Mouse (Mus musculus) retina, adult 2 months (tissue): ENCODE measurements around the gene Auts2.

Experiments used
- DNase-seq: peaks from one replicate; pipeline ENCODE4 v3.0.0-alpha.2; 2012; ENCODE audit warnings: low read depth, low spot score

Auts2 gene

DNA sequence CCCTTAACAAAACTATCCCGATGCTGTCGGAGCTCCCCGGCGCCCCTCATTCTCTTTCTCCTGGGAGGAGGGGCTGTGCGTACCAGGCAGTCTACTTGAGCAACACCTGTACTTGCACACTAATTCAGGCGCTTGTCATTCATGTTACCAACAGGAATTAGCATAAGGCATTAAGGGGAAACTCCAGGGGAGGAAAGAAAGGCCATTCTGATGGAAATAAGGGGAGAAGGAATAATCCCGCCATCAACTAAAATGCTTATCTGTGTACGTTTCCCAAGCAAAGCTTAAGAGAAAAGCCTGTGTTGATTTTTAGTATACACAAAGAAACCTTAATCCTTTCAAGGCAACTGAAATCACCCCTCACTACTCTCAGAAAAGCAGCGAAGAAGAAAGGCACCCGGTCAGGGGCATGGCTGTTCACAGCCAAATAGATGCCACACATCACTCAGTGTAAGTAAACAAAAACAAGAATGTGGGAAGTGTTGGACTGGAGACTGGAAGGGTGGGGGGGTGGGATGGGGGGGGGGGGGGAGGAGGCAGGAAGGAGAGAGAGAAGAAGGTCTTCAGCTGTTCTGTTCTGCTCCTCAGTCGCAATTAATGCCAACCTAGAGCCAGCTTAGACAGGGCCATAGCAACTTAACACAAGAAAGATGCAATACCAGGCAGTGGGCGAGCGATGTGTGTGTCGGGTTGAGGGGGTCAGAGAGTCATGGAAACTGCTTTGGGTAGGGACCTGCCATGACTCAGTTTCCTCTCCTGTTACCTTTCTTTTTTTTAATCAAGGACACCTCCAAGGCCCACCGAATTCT lies 1011.2 kb downstream of the Auts2 start:
- DNase-seq, result no peak

DNA sequence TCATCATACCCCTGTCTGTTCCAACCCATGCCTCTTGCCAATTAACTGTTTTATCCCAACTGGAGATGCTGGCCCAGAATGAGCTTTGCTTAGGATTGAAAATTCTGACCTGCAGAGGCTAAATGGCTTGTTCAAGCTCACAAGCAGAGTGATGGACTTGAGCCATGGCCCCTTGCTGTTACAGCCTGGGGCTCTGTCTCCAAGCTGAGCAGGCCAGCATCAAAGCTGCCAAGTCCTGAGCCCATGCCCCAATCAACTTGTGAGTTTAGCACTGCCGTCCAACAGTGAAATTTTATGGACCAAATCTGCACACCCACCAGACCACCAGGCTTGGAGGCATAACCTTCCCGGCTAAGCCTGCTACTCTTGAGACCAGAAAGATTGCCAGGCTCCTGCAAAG lies 1012.3 kb downstream of the Auts2 start:
- no peak for DNase-seq

DNA sequence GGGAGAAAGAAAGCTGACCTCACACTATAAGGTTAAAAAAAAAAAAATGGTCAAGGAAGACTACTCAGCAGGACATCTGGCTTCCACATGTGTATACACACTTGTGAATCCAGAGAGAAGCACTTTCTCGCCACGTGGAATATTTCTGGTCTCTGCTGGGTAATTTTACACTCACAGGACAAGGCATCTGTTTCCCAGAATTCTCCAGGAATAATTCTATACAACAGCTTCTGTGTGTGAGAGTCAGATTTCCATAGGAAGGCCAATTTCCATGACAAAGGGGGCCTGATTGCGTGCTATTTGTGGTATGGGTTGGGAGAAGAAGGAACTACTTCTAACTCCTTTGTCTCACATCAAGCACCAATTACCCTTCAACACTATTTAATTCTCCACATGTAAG lies 1016.5 kb downstream of the Auts2 start:
- DNase-seq, result no peak

GRCm38 (mm10) chr5:131524900-131525465 lies 1018.2 kb downstream of the Auts2 start:
- no peak for DNase-seq

- no peak for DNase-seq
These were observed 1023.6 kb downstream of the Auts2 start for GRCm38 (mm10) chr5:131519560-131519959.

GRCm38 (mm10) chr5:131517677-131518076 lies 1025.5 kb downstream of the Auts2 start:
- DNase-seq, result no peak

- DNase-seq, result no peak
These were observed 1027.3 kb downstream of the Auts2 start for GRCm38 (mm10) chr5:131515707-131516407.

DNA sequence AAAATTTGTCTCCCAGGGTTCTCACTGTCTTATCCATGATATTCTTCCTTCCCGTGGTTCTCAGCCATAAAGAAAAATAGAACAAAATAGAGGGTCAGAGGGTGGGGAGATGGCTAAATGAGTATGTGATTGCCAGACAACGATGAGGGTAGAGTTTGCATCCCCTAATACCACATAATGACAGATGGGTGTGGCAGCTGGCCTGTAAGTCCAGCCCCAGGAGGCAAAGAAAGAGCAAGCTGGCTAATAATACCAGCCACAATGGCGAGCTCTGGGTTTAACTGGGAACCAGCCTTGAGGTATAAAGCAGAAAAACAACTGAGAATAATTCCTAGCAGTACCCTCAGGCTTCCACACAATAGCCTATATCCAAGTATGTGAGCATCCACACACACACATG lies 1029.4 kb downstream of the Auts2 start:
- no peak for DNase-seq

- DNase-seq, result no peak
These were observed 1030.5 kb downstream of the Auts2 start for GRCm38 (mm10) chr5:131512617-131513016.

- no peak for DNase-seq
These were observed 1032.5 kb downstream of the Auts2 start for GRCm38 (mm10) chr5:131510659-131511058.

DNA sequence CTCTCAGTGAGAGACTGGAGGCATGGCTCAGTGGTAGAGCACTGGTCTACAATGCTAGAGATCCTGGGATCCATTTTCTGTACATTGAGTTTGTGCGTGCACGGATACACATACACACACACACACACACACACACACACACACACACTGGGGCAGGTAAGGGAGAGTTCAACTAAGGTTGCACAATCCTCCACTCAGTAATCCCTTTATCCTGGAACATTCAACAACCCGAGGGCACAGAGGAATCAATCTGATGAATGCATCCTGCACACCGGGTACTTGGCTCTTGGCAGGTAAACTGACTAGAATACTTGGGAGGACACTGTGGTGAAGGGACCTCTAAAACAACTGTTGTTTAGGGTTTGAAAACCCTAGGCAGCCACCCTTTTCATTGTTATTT lies 1033.8 kb downstream of the Auts2 start:
- no peak for DNase-seq

GRCm38 (mm10) chr5:131498865-131499264 lies 1044.3 kb downstream of the Auts2 start:
- DNase-seq, result no peak

DNA sequence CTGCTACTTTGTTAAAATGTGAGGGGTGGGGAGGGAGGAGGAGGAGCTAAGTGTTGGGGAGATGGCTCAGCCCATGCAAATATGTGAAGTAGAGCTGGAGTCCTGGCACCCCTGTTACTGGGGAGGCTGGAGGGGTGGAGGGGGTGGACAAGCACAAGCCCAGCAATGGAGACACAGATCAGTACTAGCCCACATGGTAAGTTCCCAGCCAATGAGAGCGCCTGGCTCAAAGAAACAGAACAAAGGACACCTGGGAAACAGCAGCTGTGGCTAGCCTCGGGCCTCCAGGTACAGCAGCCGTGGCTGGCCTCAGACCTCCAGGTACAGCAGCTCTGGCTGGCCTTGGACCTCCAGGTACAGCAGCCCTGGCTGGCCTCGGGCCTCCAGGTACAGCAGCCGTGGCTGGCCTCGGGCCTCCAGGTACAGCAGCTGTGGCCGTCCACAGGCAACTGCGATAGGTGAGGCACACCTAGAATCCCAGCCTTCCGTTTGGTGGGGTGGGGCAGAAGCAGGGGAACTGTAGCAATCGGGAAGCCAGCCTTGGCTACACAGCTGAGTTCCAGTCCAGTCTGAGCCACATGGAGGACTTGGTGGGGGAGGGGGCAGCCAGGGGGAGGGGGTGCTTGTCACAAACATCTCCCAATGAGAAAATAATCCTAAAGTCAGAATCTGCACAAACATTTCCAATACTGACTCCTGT lies 1046.5 kb downstream of the Auts2 start:
- DNase-seq, result no peak

- no peak for DNase-seq
These were observed 1048.6 kb downstream of the Auts2 start for GRCm38 (mm10) chr5:131494564-131494963.

DNA sequence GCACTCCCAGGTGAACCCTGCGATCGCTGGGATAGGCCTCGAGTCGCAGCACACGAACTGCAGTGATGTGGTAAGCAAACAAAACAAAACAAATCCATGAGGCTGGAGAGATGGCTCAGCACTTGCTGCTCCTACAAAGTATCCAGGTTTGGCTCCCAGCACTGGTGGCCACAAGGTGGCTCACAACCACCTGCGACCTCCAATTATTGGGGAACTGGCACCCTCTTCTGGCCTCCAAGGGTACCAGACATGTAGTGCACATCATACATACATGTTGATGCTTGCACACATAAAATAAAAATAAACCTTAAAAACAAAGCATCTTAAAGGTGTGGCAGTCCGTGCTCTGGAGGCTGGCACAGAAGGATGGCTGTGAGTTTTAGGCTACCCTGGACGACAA lies 1050.6 kb downstream of the Auts2 start:
- DNase-seq, result no peak

GRCm38 (mm10) chr5:131491843-131492242 lies 1051.3 kb downstream of the Auts2 start:
- DNase-seq, result no peak

GRCm38 (mm10) chr5:131490811-131491210 lies 1052.3 kb downstream of the Auts2 start:
- DNase-seq, result no peak

DNA sequence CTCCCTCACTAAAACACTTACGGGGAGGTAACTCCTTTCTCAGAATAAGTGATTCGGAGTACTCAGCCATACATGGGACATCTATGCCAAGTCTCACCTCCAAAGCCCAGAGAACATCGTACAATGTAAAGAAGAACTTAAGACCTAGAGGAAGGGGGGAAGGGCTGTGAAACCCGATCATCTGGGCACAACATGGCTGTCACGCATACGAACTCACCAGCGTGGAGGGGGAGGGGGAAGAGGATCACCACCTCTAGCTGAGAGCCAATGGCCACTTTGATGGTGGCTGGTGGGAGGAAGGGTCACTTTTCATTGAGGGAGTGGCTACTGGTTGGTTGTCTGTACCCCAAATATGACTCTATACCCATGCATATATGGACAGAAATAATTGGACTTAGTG lies 1053.3 kb downstream of the Auts2 start:
- no peak for DNase-seq

DNA sequence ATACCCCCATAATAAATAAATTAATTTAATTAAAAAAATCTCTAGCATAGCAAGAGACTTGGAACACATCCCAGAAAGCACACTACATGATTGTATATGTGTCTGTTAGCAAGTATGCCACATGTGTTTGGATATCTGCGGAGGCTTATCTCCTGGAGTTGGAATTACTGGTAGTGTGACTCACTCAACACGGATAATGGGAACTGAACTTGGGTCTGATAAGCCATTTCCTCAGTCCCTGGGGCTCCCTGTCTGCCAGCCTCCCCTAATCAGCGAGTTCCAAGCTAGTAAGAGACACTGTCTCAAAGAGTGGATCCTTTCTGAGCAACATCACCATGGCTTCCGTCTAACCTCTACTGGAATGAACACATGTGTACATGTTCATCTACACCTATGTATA lies 1056.6 kb downstream of the Auts2 start:
- DNase-seq, result no peak

- DNase-seq, result no peak
These were observed 1067.9 kb downstream of the Auts2 start for GRCm38 (mm10) chr5:131475278-131475677.

DNA sequence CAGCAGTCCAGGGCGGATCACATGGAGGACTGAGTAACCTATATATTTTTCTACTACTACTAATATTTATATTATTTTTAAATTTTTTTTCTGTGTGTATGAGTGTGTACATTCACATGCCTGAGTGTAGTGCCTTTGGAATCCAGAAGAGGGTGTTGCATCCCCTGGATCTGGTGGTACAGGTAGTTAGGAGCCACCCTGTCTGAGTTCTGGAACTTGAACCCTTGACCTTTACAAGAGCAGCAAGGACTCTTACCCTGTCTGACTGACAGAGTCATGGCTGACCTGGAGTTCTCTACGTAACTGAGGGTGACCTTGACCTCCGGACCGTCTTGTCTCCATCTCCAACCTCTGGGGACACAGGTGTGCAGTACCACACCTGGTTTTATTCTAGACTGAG lies 1074.5 kb downstream of the Auts2 start:
- DNase-seq, result no peak

DNA sequence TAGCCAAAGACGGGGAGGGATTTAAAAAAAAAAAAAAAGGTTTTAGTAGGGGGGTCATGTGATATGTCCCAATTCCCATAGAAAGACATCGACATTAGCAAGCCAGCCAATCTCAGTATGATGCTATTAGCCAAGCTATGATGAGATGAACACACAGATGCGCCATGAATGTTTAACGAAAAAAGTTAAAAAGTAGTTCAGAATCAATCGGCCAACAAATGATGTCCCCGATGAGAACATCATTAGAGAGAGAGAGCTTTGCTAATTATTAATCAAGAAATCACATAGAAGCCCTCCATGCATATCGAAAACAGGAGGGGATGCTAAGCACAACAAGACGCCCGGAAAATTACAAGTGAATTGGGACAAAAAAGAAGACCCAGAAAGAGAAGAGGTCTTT lies 1077.0 kb downstream of the Auts2 start:
- no peak for DNase-seq
